ENCODE assay signal across 23 mouse cellular contexts in genomic region chr6:126576566-126576965, GRCm38 (mm10). TPM values are rescaled to one million over a fixed set of nuclear protein-coding genes. Genes with fewer than 3 reads are reported as not detected.
DNase-seq lines count a peak whose midpoint lies in the region; ATAC-seq lines count a peak whose summit lies in the region.
"Had no signal": no experiment of that assay in that cellular context is flagged by ENCODE, and none has a peak within 500 bp of the region (broad histone marks: within the 10 kb centered on the region; RNA-seq: fewer than 3 reads in every experiment).

No protein-coding gene starts in this region.

- H3K4me1 ChIP-seq in midbrain, embryonic 16.5 days (ENCODE audit: control insufficient read depth, insufficient read depth, low read length), result no peaks in the 10 kb centered on the region
- H3K4me1 ChIP-seq: embryonic facial prominence, embryonic 12.5 days; embryonic facial prominence, embryonic 15.5 days; heart, embryonic 10.5 days; heart, embryonic 13.5 days had no signal

- H3K9me3 ChIP-seq in midbrain, embryonic 16.5 days (replicated peaks; ENCODE audit: control insufficient read depth, low read length, poor library complexity, severe bottlenecking), result no peaks in the 10 kb centered on the region
- H3K9me3 ChIP-seq: embryonic facial prominence, embryonic 12.5 days; embryonic facial prominence, embryonic 15.5 days; heart, embryonic 10.5 days; heart, embryonic 13.5 days had no signal

- no peak for ATAC-seq in cerebellum, adult (ENCODE audit: insufficient number of reproducible peaks, low FRiP score, low TSS enrichment)
- ATAC-seq in midbrain, embryonic 16.5 days, result no peak
- ATAC-seq: forebrain, embryonic 14.5 days; forebrain, postnatal 0 days; intestine, postnatal 0 days; Patski had no signal

- H3K27me3 ChIP-seq in midbrain, embryonic 16.5 days (ENCODE audit: control insufficient read depth, insufficient read depth, low read depth, low read length), result no peaks in the 10 kb centered on the region
- H3K27me3 ChIP-seq: embryonic facial prominence, embryonic 12.5 days; Patski had no signal

- no peak overlapping the region for H3K9ac ChIP-seq in midbrain, embryonic 16.5 days (ENCODE audit: low read depth, low read length)
- H3K9ac ChIP-seq: embryonic facial prominence, embryonic 12.5 days; embryonic facial prominence, embryonic 15.5 days; forebrain, postnatal 0 days; heart, embryonic 13.5 days; hindbrain, embryonic 14.5 days had no signal

- H3K27ac ChIP-seq in midbrain, embryonic 16.5 days (ENCODE audit: low read length), result no peak overlapping the region
- H3K27ac ChIP-seq: embryonic facial prominence, embryonic 12.5 days; embryonic facial prominence, embryonic 15.5 days; heart, adult 2 months; heart, embryonic 10.5 days; heart, embryonic 13.5 days; hindbrain, embryonic 14.5 days had no signal

- peak; percentile 56 for DNase-seq in cerebellum, adult 9-11 months
- peak; percentile 4 to 14 for DNase-seq in kidney, adult 8-10 months
- no peak for DNase-seq in kidney, postnatal 4 days
- DNase-seq in brain, adult 2 months (ENCODE audit: low read depth, low spot score), result peak; percentile 92
- DNase-seq: adrenal gland, postnatal 10 days; adrenal gland, postnatal 36 days; cerebellum, adult 11-12 months; forebrain, postnatal 0 days; gastrocnemius, postnatal 10 days; gastrocnemius, postnatal 36 days; heart, adult 2 months; heart, postnatal 14 days; heart, postnatal 4 days had no signal

- WGBS in midbrain, embryonic 16.5 days, result 95% methylated on average over 1 of the region's 1 CpGs

- H3K36me3 ChIP-seq in midbrain, embryonic 16.5 days (ENCODE audit: control insufficient read depth, insufficient read depth, low read length), result no peaks in the 10 kb centered on the region
- H3K36me3 ChIP-seq: embryonic facial prominence, embryonic 12.5 days; embryonic facial prominence, embryonic 15.5 days; heart, embryonic 10.5 days; heart, embryonic 13.5 days had no signal

- no peak overlapping the region for H3K4me3 ChIP-seq in midbrain, embryonic 16.5 days (ENCODE audit: low read depth, low read length)
- H3K4me3 ChIP-seq: embryonic facial prominence, embryonic 12.5 days; embryonic facial prominence, embryonic 15.5 days; heart, adult 2 months; heart, embryonic 10.5 days; heart, embryonic 13.5 days had no signal

- no peak overlapping the region for H3K4me2 ChIP-seq in midbrain, embryonic 16.5 days (ENCODE audit: low read length)
- H3K4me2 ChIP-seq: embryonic facial prominence, embryonic 12.5 days; embryonic facial prominence, embryonic 15.5 days; heart, embryonic 13.5 days; hindbrain, embryonic 14.5 days had no signal

RNA-seq across cellular contexts. Expression of gene Kcna5, which starts 41.4 kb away (rescaled TPM):
- polyA plus RNA-seq in midbrain, embryonic 16.5 days (2015; fragmentation: Nextera tagmentation; extraction: Ambion mirVana), result 4.1 and 4.3 TPM in 2 replicates

Comparison
In these comparisons a context has a peak if more than half of its experiments do, and no peak if none do; other contexts are left out.
1. DNase-seq: peak in cerebellum, adult 9-11 months (single experiment), kidney, adult 8-10 months (2 of 2) and brain, adult 2 months (single experiment); none in kidney, postnatal 4 days (0 of 2).